Mouse (Mus musculus) thymus, postnatal 25 days (tissue): ENCODE data around the gene Fam133b.
"Not testable (repeated sequence)": the region's sequence is repeated elsewhere in the genome, so short reads cannot be mapped to it uniquely, and the experiment has no call there.

Experiments used
- DNase-seq: peaks from one replicate; pipeline ENCODE4 v3.0.0; 2022

Fam133b gene

GRCm38 (mm10) chr5:3521741-3522140, 21.9 kb upstream of the Fam133b start:
- no peak for DNase-seq

GRCm38 (mm10) chr5:3522826-3523225, 20.8 kb upstream of the Fam133b start:
- no peak for DNase-seq

GRCm38 (mm10) chr5:3527041-3527691, 16.5 kb upstream of the Fam133b start:
- no peak for DNase-seq

- no peak for DNase-seq
Observed at GRCm38 (mm10) chr5:3529585-3530189, 13.9 kb upstream of the Fam133b start.

GRCm38 (mm10) chr5:3532048-3532447, 11.6 kb upstream of the Fam133b start:
- DNase-seq, result not testable (repeated sequence)

DNA sequence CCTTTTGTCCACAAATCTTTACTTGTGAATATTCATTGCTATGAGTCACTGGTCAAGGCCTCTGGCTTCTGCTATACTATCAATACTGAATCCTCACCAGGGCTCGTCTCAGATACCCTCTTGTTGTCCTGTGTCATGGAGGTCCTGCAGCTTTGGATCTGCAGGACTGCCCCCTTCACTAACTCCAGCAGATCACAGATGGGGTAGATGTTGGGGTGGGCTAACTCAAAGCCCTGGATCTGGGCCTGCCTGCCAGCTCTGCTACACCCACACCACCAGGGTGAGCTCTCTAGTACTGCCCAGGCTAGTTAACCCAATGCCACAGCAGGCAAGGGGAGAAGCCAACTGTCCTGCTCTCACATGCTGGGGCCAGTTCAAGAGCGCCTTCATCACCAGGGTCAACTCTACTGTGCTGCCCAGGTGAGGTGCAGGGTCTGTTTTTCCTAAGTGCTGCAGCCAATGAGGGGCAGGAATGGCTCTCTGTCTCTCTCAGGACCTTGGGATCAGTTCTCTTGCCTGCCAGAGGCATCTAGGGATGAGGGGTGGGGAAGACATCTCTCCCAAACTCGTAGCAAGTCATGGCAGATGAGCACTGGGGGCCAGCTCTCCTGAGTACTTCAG, 6.9 kb upstream of the Fam133b start:
- DNase-seq, result no peak

- no peak for DNase-seq
Observed at GRCm38 (mm10) chr5:3538505-3539472, 4.8 kb upstream of the Fam133b start.

DNA sequence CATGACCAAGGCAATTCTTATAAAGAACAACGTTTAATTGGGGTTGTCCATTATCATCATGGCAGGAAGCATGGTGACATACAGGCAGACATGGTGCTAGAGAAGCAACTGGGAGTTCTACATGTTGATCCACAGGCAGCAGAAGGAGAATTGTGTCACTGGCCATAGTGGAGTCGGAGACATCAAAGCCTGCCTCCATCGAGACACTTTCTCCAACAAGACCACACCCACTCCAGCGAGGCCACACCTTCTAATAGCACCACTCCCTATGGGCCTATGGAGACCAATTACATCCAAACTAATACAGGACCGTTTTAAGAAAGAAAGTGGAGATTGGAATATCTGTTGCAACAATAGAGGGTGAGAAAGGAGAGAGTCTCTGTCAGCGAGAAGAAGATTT, 1.8 kb upstream of the Fam133b start:
- no peak for DNase-seq

DNA sequence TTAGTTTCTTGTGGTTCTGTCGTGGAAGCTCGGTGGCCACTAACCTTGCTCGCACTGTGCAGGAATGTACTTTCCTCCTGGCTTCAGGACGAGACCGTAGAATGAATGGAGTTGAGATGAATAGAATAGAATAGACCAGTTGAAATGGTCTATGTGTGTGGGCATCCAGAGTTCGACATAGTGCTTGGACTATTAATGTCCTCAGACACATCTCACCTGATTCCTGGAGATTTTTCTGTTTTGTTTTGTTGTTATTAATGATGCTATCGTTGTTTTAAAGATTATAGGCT, 792 bp downstream of the Fam133b start:
- DNase-seq, result no peak

GRCm38 (mm10) chr5:3546226-3546625, 2.6 kb downstream of the Fam133b start:
- DNase-seq, result no peak

DNA sequence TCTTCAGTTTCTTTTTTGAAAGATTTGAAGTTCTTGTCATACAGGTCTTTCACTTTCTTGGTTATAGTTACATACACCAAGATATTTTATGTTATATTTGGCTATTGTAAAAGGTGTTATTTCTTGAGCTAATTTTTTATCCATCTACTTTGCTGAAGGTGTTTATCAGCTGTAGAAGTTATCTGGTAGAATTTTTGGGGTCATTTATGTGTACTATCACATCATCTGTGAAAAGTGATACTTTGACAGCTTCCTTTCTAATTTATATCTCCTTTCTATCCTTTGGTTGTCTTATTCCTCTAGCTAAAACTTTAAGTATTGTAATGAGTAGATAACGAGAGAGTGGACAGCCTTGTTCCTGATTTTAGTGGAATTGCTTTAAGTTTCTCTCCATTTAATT, 7.8 kb downstream of the Fam133b start:
- DNase-seq, result no peak

DNA sequence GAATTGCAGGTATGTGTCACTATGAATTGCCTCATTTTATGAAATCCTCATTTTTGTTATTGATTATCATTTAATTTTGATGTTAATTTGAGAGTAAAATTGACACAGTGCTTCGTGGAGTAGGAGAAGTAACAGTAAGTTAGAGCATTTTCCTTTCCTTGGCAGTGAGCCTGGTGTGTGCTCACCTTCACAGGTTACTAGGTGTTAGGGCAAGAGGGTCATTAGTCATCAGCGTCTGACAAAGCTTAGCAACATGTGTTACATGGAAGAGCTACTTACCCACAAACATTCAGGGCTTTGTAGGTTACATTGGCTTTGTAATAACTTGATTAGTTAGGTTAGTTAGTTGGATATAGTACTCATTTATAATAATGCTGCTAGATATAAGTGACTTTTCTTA, 10.6 kb downstream of the Fam133b start:
- no peak for DNase-seq

DNA sequence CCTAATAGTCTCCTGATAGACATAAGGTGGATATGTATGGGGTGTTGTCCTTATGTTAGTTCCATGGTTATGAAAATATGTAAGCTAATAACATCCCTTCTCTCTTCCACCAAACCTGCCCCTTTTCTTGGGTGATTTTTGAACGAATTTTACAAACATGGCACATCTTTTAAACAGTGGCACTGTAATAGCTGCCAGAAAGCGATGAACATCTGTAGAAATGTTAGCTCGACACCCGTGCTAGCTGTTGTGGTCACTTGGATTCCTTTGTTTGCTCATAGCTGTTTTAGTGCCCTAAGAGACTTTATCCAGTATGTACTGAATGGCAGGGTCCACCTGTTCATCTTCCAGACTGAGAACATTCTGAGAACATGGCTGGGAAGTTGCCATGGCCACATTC, 27.6 kb downstream of the Fam133b start, which contains the start of gene 1700109H08Rik:
1700109H08Rik (plus strand) TSS at position 301 of the 400 bp plus-strand sequence.
- no peak for DNase-seq

DNA sequence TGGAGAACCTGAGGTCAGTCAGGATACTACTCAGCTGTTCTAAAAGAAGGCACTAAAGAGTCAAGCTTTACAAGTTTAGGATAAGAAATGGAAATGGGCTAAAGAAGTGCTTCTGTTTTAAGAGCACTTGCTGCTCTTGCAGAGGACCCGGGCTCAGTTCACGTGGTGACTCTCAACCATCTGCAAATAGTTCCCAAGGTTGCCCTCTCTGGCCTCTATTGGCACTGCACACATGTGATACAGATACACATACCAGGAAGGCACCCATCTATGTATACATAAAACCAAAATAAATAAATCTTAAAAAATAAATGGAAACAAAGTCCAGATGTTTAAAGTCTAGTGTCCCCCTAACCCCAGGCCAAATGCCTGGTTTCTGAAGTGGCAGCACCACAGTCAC, 31.2 kb downstream of the Fam133b start:
- DNase-seq, result no peak

DNA sequence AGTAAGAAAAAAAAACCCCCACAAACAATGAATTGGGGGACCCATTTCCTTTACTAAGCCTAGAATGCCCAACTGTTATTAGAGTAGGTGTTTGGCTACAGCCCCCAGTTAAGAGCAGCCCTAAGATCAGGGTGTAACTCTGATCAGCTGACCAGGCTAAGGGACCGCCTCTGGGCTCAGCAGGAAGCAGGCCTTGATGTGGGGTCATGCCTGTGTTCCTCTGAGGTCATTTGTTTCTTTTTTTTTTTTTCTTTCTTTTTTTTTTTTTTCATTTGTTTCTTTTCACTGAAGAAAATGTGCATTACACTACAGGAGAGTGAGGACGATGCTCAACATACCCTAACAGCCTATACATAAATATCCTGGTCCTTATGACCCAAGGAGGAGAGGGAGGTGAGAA, 34.3 kb downstream of the Fam133b start:
- DNase-seq, result no peak

GRCm38 (mm10) chr5:3579066-3579465, 35.4 kb downstream of the Fam133b start:
- DNase-seq, result no peak

- peak; percentile 94 for DNase-seq
Observed at GRCm38 (mm10) chr5:3595693-3596398, 52.2 kb downstream of the Fam133b start, which contains the start of gene Pex1. Pex1 (plus strand) TSS chr5:3596066.

DNA sequence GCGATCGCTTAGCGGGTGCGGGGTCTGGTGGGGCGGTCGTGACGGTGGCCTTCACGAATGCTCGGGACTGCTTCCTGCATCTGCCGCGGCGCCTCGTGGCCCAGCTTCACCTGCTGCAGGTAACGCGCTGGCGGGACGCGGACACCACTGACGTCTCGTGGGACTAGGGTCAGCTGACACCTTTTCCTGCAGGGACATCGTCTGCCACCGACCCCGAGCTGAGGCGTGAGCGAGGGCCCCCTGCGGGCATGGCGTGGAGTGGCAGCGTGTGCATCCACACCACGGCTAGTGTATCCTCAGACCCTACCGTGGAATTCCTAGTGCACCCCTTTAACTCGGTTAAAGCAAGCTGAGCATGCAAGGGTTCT, 52.8 kb downstream of the Fam133b start, which contains the start of gene Rbm48:
Rbm48 (minus strand) TSS at position 187 of the 368 bp plus-strand sequence.
- DNase-seq, result peak; percentile 83

DNA sequence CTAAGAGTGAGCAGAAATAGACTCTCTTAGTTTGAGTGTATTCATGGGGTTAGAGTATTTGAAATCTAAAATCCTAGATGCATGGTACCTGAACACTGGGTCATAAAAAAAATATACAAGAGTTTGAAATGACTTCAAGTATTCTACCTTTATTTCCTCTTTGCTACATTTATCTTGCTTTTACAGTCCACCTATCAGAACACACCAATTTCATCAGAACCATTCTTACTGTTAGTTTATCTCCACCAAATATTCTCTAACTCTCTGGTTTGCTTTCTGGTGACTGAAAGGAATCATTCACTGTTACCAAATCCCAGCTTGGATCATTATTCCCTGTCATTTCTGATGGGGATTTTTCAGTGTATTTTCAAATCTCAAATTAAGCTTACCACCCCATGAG, 53.5 kb downstream of the Fam133b start:
- DNase-seq, result no peak

DNA sequence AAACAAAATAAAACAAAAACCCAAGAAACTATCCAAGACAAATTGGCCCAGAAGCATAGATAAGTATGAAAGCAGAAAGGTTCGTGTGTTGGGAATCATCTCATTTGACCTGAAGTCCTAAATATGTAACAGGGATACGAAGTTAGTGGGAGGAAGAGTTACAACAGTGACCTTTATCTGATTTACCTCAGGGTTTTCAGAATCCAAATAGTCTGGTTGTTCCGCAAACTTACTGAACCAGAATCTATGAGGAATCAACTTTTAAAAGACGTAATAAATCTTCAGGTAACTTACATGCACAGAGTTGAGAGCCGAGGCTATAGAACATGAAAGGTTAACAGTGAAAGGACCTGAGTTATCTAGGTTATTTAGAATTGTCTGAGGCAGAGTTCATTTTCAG, 55.1 kb downstream of the Fam133b start:
- no peak for DNase-seq

DNA sequence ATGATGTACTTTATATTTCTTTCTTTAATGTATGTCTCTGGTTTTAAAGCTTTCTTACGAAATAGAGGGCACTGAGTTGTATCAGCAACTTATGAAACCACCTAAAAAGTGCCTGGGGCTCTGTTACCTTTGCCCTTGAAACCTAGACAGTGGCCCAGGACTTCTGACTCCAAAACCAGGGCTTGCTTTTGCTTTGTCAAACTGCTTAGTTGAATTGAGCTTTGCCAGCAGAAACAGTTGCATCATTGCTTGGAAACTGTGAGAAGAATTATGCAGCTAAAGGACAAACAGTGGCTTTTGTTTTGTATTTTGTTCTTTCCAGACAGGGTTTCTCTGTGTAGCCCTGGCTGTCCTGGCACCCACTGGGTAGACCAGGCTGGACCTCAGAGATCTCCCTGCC, 56.7 kb downstream of the Fam133b start:
- DNase-seq, result no peak

GRCm38 (mm10) chr5:3600790-3601189, 57.2 kb downstream of the Fam133b start:
- DNase-seq, result no peak

- DNase-seq, result no peak
Observed at GRCm38 (mm10) chr5:3607114-3607513, 63.5 kb downstream of the Fam133b start.
